In the genomic region with DNA sequence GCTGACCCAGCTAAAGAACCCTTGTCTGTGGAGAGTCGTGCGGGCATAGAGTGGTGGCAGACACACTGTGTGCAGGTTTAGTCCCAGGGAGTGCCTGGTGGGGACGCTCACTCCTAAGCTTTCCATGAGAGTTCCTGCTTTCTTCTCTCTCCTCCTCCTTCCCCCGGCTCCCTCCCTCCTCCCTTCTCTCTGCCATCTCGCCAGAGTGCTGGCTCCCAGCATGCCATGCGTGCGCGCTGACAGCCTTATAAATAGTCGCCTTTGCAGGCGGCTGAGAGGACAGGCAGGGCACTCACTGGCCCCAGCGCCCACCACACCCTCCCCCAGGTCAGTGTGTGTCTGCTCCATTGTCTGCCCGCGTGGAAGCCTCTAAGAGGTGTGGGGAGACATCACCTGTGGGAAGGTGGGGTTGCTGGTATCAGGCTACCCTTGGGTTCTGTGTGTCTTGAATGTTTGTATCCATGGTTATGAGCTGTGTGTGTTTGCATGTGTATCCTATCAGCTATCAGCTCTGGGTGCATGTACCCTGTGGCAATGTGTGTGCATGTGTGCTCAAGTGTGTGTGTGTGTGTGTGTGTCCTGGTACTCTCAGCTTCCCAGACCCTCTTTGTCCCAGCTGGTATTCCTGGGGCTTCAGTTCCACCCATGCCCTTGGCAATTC, we compare ENCODE assay signal across 8 mouse cellular contexts. TPM values are rescaled to one million over a fixed set of nuclear protein-coding genes. Genes with fewer than 3 reads are reported as not detected.
DNase-seq lines count a peak whose midpoint lies in the region; ATAC-seq lines count a peak whose summit lies in the region.

No protein-coding gene starts in this region.

- peak overlapping the region; percentile 33 for H3K4me2 ChIP-seq in stomach, embryonic 14.5 days (replicated peaks; ENCODE audit: low read depth, low read length)

- peak overlapping the region; percentile 64; the same call in 1 of the 2 replicates for H3K27ac ChIP-seq in stomach, embryonic 14.5 days (ENCODE audit: low read length)

- peak overlapping the region; percentile 4 for H3K4me3 ChIP-seq in stomach, embryonic 14.5 days (ENCODE audit: low read depth, low read length)

- no peaks in the 10 kb centered on the region for H3K27me3 ChIP-seq in stomach, embryonic 14.5 days (ENCODE audit: control insufficient read depth, insufficient read depth, low read length)

- no peaks in the 10 kb centered on the region for H3K9me3 ChIP-seq in stomach, embryonic 14.5 days (ENCODE audit: control insufficient read depth, low read depth, low read length)

- peaks cover 50% of the 10 kb centered on the region for H3K4me1 ChIP-seq in stomach, embryonic 14.5 days (ENCODE audit: control insufficient read depth, insufficient read depth, low read length)

- DNase-seq in adrenal gland, postnatal 36 days, result peak; percentile 86 to 88
- peak; percentile 88 for DNase-seq in embryo, embryonic 11 days
- DNase-seq in gastrocnemius, postnatal 36 days, result peak; percentile 69 to 70
- peak; percentile 73 for DNase-seq in kidney, adult 11 months
- DNase-seq in left cerebral cortex, postnatal 14 days (ENCODE audit: low spot score in 2 of 2), result peak; percentile 88 to 92
- no peak for DNase-seq in thymus, postnatal 25 days

- intact Hi-C loops in gastrocnemius, postnatal 36 days (cut with DNase I), result no loop called here
- intact Hi-C loops in left cerebral cortex, postnatal 14 days (cut with DNase I), result no loop called here

- H3K9ac ChIP-seq in stomach, embryonic 14.5 days (replicated peaks; ENCODE audit: low read depth, low read length), result no peak overlapping the region

- no peaks in the 10 kb centered on the region for H3K36me3 ChIP-seq in stomach, embryonic 14.5 days (ENCODE audit: control insufficient read depth, insufficient read depth, low read length)

- peak; percentile 51; the same call in 1 of the 2 replicates for ATAC-seq in megakaryocyte progenitor cell, adult 5-6 weeks (replicated peaks; ENCODE audit: poor library complexity)
- no peak for ATAC-seq in stomach, embryonic 14.5 days (ENCODE audit: insufficient number of reproducible peaks, insufficient read depth, low FRiP score, low read depth)

- WGBS in stomach, embryonic 14.5 days, result 2% methylated on average over 13 of the region's 13 CpGs

RNA-seq across cellular contexts. Expression of gene Ak1, which starts 3.8 kb away (rescaled TPM):
- 10 to 100 TPM; 49.4 to 50.0 TPM for total RNA-seq in adrenal gland, postnatal 36 days (2021)
- 1,000 to 10,000 TPM; 1,818 to 2,240 TPM for total RNA-seq in gastrocnemius, postnatal 36 days (2021)
- 100 to 1,000 TPM; 162 to 164 TPM for total RNA-seq in left cerebral cortex, postnatal 14 days (2021)
- 0.12 and 1.8 TPM in 2 replicates for total RNA-seq in megakaryocyte progenitor cell, adult 5-6 weeks (2015)
- total RNA-seq in megakaryocyte progenitor cell, adult 5-6 weeks (2017), result 0.12 and 0.14 TPM in 2 replicates
- polyA plus RNA-seq in stomach, embryonic 14.5 days (2014; fragmentation: Nextera tagmentation; extraction: Ambion mirVana), result 16.7 and 17.1 TPM in 2 replicates

RNA-seq across cellular contexts. Expression of gene Eng, which starts 21.1 kb away (rescaled TPM):
- total RNA-seq in adrenal gland, postnatal 36 days (2021), result 10 to 100 TPM; 96.0 to 97.8 TPM
- 10 to 100 TPM; 23.9 to 26.7 TPM for total RNA-seq in gastrocnemius, postnatal 36 days (2021)
- 10 to 100 TPM; 30.7 to 34.5 TPM for total RNA-seq in left cerebral cortex, postnatal 14 days (2021)
- 14.7 and 15.5 TPM in 2 replicates for total RNA-seq in megakaryocyte progenitor cell, adult 5-6 weeks (2015)
- total RNA-seq in megakaryocyte progenitor cell, adult 5-6 weeks (2017), result 6.9 and 8.5 TPM in 2 replicates
- 49.1 and 54.5 TPM in 2 replicates for polyA plus RNA-seq in stomach, embryonic 14.5 days (2014; fragmentation: Nextera tagmentation; extraction: Ambion mirVana)

RNA-seq across cellular contexts. Expression of gene St6galnac6, which starts 25.8 kb away (rescaled TPM):
- total RNA-seq in adrenal gland, postnatal 36 days (2021), result 10 to 100 TPM; 38.3 to 58.1 TPM
- 10 to 100 TPM; 34.9 to 46.5 TPM for total RNA-seq in gastrocnemius, postnatal 36 days (2021)
- 100 to 1,000 TPM; 110 to 114 TPM for total RNA-seq in left cerebral cortex, postnatal 14 days (2021)
- total RNA-seq in megakaryocyte progenitor cell, adult 5-6 weeks (2015), result 7.9 and 9.4 TPM in 2 replicates
- total RNA-seq in megakaryocyte progenitor cell, adult 5-6 weeks (2017), result 19.0 and 24.4 TPM in 2 replicates
- polyA plus RNA-seq in stomach, embryonic 14.5 days (2014; fragmentation: Nextera tagmentation; extraction: Ambion mirVana), result 7.4 and 7.9 TPM in 2 replicates

RNA-seq across cellular contexts. Expression of gene St6galnac4, which starts 38.4 kb away (rescaled TPM):
- 10 to 100 TPM in 1 of 2 experiments, 1 to 10 TPM in 1; 7.9 to 11.0 TPM for total RNA-seq in adrenal gland, postnatal 36 days (2021)
- 10 to 100 TPM; 14.1 to 21.7 TPM for total RNA-seq in gastrocnemius, postnatal 36 days (2021)
- 10 to 100 TPM; 36.2 to 38.4 TPM for total RNA-seq in left cerebral cortex, postnatal 14 days (2021)
- total RNA-seq in megakaryocyte progenitor cell, adult 5-6 weeks (2015), result 26.2 and 33.1 TPM in 2 replicates
- total RNA-seq in megakaryocyte progenitor cell, adult 5-6 weeks (2017), result 38.7 and 40.4 TPM in 2 replicates
- polyA plus RNA-seq in stomach, embryonic 14.5 days (2014; fragmentation: Nextera tagmentation; extraction: Ambion mirVana), result 17.0 and 18.1 TPM in 2 replicates

RNA-seq across cellular contexts. Expression of gene 9430097D07Rik, which starts 49.9 kb away (rescaled TPM):
- total RNA-seq in adrenal gland, postnatal 36 days (2021), result not detected
- not detected for total RNA-seq in gastrocnemius, postnatal 36 days (2021)
- total RNA-seq in left cerebral cortex, postnatal 14 days (2021), result 1 to 10 TPM in 1 of 2 experiments, under 1 TPM in 1; 0.86 to 1.1 TPM
- total RNA-seq in megakaryocyte progenitor cell, adult 5-6 weeks (2015), result not detected in 2 replicates
- total RNA-seq in megakaryocyte progenitor cell, adult 5-6 weeks (2017), result not detected in 2 replicates
- polyA plus RNA-seq in stomach, embryonic 14.5 days (2014; fragmentation: Nextera tagmentation; extraction: Ambion mirVana), result 0.22 TPM in 1 of 2 replicates, not detected in the other

Comparison
In these comparisons a context has a peak if more than half of its experiments do, and no peak if none do; other contexts are left out.
1. RNA of gene Ak1, which starts 3.8 kb away (total RNA-seq): 1,818 to 2,240 TPM in gastrocnemius, postnatal 36 days, 162 to 164 TPM in left cerebral cortex, postnatal 14 days and 49.4 to 50.0 TPM in adrenal gland, postnatal 36 days; 0.12 to 1.8 TPM in megakaryocyte progenitor cell, adult 5-6 weeks; every median in the first group is over 10 times any median in the second.